Mouse (Mus musculus): ENCODE measurements at regions not wholly inside any gene's neighbourhood (a gene's known extent, or its start where the extent isn't known, plus 50 kb on each side); places are given as distances from the start of the nearest gene placed in this dataset.

DNA sequence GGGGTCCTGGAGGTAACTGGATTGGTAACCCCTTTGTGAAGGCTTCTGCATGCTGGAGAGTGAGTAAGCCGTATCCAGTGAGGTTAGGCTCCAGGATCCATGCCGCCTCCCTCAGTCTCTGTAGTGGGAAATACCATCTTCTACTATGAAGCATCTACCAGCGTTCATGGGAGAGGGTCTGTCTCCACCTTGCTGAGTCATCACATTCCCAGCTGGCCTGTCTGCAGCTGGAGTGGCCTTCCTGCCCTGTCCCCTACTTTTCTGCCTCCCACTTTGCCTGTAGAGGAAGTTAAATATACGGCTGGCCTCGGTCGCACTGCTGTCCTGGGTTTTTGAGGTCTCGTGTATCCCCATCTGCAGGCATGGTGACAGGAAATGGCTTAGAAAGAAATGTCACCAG, 78.0 kb upstream of the Sec14l1 start:
- no peak for DNase-seq (ENCODE audit: low spot score in 2 of 2)

DNA sequence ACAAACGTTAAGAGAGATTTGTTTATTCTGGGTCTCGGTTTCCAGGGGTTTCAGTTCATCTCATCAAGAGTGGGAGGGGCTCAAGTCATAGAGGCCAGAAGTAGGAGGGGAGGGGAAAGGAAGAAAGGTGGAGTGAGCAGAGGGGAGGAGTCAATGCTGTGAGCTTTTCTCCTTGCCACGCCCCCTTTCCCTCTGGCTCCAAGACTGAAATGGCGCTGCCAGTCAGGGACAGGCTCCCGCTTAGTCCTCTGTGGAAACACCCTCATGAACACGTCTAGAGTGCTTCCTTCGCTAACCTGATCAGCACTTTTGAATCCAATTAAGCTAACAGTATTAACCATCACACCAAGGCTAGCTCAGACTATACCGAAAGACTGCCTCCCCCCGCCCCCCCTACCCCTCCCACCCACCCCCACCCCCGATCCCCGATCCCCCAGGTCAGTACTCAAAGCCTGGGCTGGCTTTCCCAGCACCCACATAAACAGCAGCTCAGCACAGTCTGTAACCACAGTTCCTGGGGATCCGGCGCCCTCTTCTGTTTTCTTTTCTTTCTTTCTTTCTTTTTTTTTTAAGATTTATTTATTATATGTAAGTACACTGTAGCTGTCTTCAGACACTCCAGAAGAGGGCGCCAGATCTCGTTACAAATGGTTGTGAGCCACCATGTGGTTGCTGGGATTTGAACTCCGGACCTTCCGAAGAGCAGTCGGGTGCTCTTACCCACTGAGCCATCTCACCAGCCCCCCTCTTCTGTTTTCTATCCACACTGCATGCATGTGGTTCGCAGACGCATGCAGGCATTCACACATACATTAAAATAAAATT, 76.5 kb upstream of the Sec14l1 start:
- DNase-seq (ENCODE audit: low spot score in 2 of 2), result no peak

DNA sequence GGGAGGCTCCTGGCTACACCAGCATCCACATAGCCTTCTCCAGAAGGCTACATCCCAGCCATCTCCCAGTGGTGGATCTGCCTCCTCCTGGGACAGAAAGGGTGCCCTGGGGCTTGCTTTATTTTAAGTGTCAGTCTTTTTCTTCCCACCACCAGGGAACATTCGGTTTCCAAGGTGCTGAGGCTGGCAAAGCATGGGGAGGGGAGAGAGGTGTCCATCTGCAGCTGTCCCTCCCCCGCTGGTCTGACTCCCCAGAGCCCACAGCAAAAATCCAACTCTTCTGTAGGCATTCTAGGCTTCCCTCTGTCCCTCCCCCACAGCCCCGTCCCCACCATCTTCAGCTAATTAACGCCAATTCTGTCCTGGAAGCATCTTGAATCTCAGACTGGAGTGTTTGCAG, 74.1 kb upstream of the Sec14l1 start:
- DNase-seq (ENCODE audit: low spot score in 2 of 2), result no peak

DNA sequence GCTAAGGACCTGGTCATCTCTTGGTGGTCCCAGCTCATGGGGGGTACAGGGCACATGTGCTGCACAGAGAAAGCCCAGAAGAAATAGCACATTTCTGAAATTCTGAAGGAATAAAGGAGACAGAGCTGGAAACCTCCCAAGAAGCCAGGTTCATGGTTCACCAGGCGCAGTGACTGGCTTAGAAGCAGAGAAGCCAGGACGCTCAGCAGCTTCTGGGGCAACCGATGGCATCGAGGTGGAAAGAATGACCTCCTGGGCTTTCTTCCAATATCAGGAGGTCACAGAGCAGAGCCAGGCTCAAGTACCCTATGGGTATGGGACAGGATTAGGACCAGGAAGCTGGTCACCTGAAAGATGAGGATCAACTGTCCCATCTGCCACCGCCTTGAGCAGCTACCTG, 72.6 kb upstream of the Sec14l1 start:
- no peak for DNase-seq (ENCODE audit: low spot score in 2 of 2)

DNA sequence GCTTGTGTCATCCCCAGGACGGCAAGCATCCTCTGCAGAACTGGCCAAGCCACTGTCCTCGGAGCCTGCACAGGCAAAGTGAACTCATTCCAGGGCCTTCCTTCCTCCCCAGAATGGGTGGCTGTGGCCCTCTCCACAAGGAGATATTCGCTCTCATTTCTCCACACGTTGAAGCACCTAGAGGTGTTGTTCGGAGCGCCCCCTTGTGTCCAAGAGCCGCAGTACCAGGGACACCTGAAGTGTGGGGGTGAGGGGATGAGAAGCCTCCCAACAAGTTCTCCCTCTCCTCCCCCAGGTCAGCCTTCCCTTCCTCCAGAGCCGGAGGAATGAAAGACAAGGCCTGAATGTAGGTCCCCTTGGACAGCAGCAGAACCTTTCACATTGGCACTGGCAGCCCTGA, 71.4 kb upstream of the Sec14l1 start:
- peak; percentile 63 to 80 for DNase-seq (ENCODE audit: low spot score in 2 of 2)

DNA sequence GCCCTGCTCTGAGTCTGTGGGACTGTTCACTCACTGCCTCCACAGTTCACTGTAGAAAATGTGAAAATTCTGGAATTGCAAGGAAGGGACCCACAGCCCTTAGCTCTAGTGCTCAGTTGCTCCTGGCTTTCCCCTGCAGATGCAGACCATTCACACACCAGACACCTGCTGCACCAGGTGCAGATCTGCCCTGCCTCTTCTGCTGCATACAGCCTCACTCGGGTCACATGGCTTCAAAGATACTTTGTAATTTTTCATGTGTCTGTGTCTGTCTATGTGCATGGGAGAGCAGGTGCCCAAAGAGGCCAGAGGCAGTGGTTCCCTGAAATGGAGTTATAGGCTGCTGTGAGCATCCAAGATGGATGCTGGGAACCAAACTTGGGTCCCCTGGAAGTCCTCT, 70.2 kb upstream of the Sec14l1 start:
- DNase-seq (ENCODE audit: low spot score in 2 of 2), result no peak

DNA sequence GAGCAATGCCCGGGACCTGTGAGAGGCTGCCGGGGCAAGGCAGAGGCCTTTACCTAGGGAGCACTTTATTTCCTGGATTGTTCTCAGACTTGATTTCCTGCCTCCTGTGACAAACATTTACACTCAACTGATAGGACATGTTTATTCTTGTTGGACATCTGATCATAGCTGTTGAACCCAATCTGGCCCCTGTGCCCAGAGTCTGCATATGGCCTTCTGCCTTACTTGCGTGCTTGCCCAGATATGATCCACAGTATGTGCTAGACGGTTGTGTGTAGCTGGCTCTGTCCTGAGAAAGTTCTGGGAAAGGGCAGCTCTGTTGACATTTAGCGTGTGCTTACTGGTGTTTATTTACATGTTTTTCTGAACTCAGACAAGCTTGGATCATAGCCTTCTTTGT, 68.3 kb upstream of the Sec14l1 start:
- DNase-seq (ENCODE audit: low spot score in 2 of 2), result no peak

DNA sequence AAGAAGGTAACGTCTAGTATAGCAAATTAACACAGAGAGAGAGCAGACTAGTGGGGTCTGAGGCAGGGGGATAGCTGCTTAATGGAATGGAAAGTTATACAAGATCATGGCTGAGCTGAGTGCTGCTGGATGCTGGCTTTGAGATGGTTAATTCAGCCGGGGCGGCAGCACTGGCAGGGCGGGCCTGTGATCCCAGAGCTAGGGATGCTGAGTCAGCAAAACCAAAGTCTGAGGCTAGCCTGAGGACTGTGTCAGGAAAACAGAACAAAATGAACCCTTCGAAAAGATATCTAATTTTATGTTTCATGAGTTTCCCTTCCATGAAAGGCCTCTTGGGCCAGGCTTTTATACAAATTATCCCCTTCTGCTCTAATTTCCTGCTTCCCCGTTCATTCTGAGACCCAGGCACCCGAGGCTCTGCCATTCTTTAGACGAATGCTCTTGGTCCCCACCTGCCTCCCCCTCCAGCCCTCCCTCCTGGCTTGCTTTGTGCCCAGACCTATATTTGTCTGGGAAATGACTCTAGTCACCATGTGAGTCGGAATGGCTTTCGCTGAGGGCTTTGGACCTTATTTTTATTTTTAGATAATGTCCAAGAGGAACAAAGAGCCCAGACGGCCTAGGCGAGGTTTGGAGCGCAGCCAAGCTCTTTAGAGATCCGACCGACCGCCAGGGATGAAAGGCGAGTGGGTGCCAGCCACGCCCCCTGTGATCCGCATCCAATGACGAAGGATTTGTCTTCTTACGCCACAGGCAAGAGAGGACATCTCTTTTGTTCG, 67.6 kb upstream of the Sec14l1 start:
- DNase-seq (ENCODE audit: low spot score in 2 of 2), result peak in 1 of 2 experiments; percentile 70

DNA sequence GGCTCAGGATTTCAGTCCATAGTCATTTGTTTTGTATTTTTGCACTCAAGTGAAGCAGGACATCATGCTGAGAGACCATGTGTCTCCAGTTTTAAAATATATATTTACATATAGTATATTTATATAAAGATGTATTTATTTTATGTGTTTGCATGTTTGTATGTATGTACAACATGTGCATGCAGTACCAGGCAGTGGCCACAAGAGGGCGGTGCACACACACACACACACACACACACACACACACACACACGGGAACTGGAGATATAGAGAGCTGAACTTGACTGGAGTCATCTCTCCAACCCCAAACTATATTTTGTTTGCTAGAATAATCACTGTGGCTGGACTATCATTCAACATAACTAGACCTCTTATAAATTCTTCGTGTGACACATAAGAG, 66.1 kb upstream of the Sec14l1 start:
- no peak for DNase-seq (ENCODE audit: low spot score in 2 of 2)

DNA sequence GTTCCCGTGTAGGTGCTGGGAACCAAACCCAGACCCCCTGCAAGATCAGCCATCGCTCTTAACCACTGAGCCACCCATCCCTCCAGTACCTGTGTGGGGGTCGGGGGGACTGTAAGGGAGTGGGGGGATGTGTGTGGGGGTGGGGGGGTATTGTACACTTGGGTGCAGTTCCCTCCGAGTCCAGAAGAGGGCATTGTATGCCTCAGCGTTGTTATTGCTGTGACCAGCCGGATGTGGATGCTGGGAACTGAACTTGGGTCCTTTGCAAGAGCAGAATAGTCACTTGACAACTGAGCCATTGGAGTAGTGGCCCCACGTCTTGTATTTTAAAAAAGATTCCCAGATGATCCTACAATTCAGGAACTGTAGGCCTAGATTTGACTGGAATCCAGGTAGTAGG, 64.2 kb upstream of the Sec14l1 start:
- DNase-seq (ENCODE audit: low spot score in 2 of 2), result no peak

DNA sequence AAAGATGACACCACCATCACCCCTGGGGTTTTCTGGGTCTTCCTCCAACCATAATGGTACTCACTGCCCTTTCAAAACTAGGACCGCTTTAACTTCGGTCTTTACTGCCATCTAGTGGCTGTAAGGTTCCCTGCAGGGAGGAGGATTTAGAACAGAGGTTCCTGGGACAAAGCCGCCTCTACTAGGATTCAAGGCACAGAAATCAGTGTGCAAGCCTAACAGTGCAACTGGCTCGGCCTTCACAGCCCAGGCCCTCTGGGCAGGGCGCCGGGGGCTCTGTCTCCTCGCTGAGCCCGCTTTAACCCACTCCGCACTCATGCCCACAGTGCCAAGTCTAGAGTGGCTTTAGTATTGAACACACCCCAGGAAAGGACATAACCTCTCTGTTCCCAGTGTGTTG, 58.0 kb upstream of the Sec14l1 start:
- DNase-seq (ENCODE audit: low spot score in 2 of 2), result peak; percentile 56 to 86

DNA sequence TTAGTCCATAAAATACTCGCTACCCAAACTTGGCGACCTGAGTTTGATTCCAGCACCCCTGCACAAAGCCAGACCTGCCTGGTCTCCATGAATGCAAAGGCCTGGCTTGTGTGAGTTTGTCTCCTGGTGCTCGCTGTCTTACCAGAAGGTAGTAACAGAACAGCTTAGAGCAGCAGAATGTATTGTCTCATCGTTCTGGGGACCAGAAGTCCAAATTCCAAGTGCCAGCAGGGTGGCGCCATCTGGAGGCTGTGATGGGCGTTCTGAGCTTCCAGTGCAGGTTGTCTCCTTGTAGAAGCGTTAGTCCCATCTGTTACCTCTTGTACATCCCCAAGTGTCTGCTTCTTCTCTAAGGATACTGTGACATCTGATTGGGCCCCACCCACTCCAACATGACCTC, 57.5 kb upstream of the Sec14l1 start:
- peak in 1 of 2 experiments; percentile 66 for DNase-seq (ENCODE audit: low spot score in 2 of 2)

DNA sequence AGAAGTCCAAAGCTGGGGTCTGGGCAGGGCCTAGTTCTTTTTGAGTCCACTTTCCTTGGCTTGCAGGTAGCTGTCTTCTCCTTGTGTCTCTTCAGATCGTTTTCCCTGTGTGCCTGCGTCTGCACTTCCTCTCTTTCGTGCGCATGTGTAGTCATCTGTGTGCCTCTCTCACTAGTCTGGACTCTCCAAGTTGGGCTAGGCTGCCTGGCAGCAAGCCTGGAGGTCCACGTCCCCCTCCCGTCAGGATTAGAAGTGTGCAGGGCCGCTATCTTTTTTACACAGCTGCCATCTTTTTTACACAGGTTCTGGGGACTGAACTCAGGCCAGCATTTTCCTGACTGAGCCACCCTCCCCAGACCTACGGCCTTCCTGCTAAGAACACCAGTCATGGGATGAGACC, 55.8 kb upstream of the Sec14l1 start:
- DNase-seq (ENCODE audit: low spot score in 2 of 2), result no peak

DNA sequence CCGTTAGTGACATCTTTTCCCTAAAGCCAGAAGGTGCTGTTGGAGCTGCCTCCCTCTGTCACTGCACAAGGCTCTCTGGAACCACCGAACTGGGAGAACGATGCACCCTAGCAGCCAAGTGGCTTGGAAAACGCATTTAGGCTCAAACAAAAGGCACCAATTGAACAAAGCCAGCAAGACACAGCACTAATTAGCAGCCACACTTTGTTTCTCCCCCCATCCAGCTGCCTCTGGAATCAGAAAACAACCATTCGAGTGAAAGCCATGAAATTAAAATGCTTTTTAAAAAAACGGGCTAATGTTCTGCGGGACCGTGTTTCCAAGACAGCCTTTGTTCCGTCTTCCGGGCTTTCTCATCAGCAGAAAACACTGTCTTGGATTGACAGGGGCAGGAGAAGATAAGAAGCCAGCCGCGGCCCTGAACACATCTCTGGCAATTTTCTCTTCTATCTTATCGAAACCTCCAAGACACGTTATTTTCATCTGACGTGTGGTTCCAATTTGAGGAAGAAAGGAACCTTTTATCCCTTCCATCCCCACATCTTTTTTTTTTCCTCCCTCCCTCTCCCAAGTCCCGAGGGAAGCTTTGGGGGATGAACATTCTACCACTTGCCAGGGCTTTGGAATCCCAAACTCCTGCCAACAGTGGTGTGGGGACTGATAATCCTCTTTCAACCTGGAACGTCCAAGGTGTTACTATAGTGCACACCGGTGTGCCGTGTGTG, 54.8 kb upstream of the Sec14l1 start:
- no peak for DNase-seq (ENCODE audit: low spot score in 2 of 2)

DNA sequence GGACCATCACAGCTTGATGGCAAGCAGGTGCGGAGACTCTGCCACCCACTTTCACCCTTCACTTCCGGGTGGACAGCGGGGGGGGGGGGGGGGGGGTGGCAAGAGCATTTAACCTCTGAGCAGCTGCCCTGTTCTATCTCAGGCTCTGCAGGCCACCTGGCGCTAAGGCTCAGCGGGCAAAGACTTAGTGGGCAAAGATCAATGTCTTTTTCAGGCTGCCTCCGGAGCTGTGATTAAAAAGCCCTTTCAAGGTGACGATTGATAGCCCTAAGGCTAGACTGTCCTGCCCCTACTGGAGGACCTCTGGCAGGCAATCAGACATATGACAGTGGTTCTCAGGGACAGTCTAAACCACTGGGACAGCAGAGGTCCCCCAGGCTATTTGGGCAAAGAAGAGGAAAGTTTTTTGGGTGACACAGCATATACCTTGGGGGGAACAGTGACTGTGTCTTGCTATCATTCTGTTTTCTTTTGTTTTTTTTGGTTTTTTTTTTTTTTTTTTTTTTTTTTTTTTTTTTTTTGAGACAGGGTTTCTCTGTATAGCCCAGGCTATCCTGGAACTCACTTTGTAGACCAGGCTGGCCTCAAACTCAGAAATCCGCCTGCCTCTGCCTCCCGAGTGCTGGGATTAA, 54.1 kb upstream of the Sec14l1 start:
- DNase-seq (ENCODE audit: low spot score in 2 of 2), result no peak

DNA sequence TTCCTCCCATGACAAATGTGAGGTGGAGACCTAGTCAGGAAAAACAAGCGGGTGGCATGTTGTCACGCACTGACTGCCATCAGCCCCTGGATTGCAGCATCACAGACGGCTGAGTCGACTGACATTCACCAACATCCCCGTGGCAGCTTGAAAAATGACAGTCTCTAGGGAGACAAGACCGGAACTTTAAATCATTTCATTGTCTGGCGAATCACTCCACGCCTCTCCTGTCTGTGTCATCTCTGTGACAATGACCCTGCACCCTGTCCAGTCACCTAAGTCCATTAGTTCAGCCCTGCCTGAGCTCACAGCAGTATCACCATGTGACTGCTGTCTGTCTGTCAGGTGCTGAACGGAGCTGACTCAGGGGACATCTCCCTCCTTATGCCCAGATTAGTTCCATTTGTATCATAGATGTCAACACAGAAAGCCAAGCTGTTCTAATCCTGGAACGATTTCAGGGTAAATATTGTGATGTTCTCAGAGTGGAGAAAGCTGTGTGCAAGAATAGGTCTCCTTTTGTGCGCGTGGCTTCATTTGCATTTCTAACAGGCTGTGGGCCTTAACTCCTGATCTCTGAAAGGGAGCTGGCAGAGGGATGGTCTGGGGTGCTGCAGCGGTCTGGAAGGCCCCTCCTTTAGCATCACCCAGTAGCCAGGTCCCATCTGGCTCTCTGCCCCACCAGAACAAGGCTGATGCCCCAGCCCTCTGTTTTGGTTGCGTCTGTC, 52.0 kb upstream of the Sec14l1 start:
- DNase-seq (ENCODE audit: low spot score in 2 of 2), result no peak
